Mouse (Mus musculus) ovary, postnatal 10 days (tissue): ENCODE measurements around the gene Vav1.
"Not testable (repeated sequence)": the region's sequence is repeated elsewhere in the genome, so short reads cannot be mapped to it uniquely, and the experiment has no call there.

Experiments
- DNase-seq: peaks from one replicate; pipeline ENCODE4 v3.0.0; 2022; ENCODE audit warnings: low spot score

Gene Vav1

DNA sequence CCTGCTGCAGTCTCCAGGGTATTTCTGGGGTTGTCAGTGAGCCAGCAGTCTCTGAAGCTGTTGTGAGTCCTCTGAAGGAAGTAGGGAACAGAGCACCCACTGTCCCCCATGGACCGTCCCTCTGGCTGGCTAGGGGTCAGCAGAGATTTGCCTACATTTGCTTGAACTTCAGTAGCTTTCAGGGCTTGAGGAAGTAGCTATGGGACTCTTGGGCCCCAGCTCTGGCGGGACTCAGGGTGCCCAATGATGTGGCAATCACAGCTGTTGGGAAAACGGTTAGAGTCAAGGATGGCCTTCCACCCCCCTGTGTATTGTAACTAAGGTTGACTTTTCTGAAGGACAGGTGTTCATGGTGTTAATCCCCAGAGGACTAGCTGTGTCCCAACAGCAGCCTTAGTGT, 1.5 kb downstream of the Vav1 start:
- DNase-seq, result no peak

- no peak for DNase-seq
Observed at GRCm38 (mm10) chr17:57283906-57284305, 5.0 kb downstream of the Vav1 start.

DNA sequence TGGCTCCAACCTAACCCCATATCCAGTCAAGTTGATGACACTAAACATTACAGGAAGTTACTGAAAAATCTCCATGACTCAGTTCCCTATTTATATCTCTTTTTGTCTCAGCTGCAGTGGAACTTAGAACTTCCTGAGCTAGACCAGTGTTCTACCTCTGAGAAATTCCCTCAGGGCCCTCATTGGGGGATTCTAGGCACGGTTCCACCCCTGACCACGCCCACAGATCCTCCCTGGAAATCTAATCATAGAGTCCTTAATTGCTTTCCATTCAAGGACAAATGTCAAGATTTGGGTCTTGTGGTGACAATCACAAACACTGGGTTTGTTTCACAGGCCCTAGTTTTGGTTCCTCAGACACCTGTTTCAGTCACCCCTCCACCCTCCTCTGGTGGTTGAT, 6.2 kb downstream of the Vav1 start:
- no peak for DNase-seq

GRCm38 (mm10) chr17:57286718-57287355, 7.9 kb downstream of the Vav1 start:
- no peak for DNase-seq

DNA sequence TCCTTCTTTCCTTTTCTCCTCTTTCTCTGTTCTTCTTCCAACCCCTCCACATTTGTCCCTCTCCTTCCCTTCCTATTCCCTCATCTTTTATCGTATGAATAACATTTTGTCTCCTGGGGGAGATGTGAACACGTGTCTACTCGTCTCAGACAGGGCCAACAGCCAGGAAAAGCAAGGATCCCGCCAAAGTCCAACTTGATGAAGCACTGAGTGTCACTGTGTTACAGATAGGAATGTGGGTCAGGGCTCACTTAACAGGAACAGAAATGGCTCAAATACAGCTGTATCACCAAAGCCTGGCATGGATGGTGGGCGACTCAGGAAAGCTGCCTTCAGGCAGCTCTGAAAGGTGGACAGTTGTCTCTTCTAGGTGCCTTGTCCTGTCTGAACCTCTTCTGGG, 10.4 kb downstream of the Vav1 start:
- DNase-seq, result no peak

DNA sequence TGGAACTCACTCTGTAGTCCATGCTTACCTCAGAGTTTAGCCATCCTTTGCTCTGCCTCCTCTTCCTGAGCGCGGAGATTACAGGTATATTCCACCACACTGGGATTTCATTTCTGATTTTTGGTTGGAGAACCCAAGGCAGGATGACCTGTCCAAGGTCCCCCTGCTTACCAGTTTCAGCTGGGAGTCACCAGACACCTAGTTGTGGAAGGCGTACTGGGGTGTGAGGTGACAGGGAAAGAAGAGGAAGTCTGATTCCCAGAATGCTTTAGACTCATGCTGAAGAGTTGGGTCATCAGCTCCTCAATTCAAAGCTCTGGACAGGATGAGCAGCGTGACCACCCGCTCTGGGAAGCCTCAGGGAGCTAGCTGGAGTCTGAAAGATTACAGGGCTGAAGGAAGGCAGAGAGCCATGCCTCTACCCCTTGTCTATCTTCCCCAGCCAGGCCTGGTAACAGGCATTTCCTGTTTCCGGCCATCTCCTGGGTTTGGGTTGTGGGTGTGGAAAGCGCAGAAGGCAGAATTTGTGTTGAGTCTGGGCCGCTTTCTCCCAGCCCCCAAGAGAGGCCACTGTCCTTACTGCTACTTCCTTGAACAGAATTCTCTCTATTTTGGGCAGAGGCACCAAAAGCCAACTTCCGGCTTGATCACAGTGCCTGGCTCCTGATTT, 11.2 kb downstream of the Vav1 start:
- DNase-seq, result no peak

DNA sequence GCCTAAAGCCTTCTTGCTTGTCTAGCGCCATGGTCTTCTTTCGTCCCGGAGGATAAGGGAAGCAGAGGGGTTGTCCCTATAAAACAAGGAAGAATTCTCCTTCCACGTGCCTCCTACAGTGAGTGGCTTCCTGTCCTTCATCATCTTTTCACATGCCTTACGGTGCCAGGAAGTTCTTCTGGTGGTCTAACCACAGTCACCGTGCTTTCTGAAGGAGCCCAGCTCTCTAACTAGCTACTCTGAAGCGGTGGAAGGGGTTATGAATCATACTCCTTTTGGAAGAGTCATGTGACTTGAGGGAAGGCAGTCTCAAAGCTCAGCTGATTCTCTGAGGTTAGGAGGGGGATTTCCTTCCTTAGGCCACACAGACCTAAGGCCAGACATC, 11.8 kb downstream of the Vav1 start:
- DNase-seq, result no peak

DNA sequence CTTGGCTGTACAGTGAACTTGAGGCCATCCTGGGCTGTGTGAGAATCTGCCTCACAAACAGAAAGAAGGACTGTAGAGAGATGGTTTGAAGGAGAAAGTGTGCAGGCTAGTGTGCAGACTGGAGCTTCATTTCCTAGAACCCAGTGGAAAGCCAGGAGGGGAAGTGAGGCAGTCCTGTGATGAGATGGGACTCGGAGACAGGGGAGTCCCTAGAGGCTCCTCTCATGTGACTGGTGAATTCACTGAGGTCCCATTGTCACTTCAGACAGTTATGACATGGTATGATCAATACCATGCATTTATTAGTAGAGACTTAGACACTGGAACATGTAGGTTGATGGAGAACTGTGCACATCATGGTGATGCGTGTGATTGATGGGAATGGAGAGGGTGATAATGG, 13.4 kb downstream of the Vav1 start:
- no peak for DNase-seq

- DNase-seq, result no peak
Observed at GRCm38 (mm10) chr17:57292968-57293367, 14.1 kb downstream of the Vav1 start.

DNA sequence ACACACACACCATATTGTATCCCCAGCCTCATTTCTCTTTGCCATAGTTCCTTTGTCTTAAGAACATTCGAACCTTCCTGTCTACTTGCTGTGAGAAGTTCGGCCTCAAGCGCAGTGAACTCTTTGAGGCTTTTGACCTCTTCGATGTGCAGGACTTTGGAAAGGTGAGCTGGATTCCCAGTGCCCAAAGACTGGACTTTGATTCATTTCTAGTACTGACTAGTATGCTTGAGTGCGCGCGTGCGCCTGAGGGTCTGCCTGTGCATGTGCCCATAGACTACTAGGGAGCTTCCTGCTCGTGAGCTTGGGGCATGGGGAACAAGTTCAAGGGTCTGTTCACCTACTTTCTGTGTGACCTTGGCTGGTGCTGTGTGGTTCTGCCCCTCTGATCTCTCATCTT, 17.0 kb downstream of the Vav1 start:
- no peak for DNase-seq

GRCm38 (mm10) chr17:57297040-57297439, 18.1 kb downstream of the Vav1 start:
- DNase-seq, result no peak

- DNase-seq, result no peak
Observed at GRCm38 (mm10) chr17:57305593-57305992, 26.7 kb downstream of the Vav1 start.

GRCm38 (mm10) chr17:57307074-57307473, 28.2 kb downstream of the Vav1 start:
- no peak for DNase-seq

DNA sequence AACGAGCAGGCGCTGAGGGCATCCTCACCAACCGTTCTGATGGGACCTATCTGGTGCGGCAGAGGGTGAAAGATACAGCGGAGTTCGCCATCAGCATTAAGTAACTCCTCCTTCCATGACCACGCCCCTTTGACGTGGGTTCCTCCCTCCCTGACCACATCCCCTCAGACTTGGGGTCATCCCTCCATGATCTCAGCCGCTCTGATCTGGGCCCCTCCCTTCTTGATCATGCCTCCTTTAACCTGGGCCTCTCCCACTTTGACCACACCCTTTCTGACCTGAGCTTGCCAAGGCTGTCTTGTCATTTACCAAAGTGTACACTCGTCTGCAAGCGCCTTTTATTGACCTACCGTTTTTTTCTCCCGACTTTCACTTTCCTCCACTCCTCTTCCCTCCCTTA, 32.9 kb downstream of the Vav1 start:
- DNase-seq, result no peak

- DNase-seq, result no peak
Observed at GRCm38 (mm10) chr17:57327615-57328014, 48.7 kb downstream of the Vav1 start.

DNA sequence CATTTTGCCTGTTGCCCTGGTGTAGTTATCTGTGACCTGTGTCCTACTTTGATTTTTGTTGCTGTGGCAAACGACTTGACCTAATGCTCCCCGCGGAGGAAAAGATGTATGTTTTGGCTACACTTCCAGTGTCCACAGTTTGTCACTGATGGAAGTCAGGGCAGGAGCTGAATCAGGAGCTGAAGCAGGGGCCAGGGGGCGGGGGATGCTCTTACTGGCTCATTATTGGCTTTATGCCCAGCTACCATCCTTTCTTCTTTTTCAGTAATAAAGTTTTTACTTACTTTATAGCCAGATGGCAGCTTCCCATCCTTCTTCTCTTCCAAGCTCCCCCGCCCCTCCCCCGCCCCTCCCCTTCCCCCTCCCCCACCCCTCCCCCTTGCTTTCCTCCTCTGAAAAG, 50.0 kb downstream of the Vav1 start:
- no peak for DNase-seq

- DNase-seq, result no peak
Observed at GRCm38 (mm10) chr17:57330993-57331392, 52.1 kb downstream of the Vav1 start.

DNA sequence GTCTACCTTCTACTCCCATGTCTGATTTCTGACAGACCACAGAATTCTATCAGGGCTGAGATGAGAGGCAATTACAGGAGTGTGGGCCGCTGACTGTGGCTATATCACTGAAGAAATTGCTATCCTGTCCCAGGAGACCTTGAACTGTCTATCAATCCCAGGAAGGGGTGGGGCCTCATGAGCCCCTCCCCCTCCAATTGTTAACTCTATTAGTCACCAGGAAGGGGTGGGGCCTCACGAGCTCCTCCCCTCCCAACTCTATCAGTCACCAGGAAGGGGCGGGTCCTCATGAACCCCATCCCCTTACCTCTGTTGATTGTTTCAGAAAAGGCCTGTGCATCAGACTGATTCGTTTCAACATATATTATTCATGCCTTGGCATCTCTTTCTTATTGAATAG, 53.3 kb downstream of the Vav1 start:
- DNase-seq, result no peak

GRCm38 (mm10) chr17:57334001-57334760, 55.3 kb downstream of the Vav1 start:
- DNase-seq, result no peak

GRCm38 (mm10) chr17:57334761-57335150, 55.9 kb downstream of the Vav1 start:
- peak; percentile 77 for DNase-seq

GRCm38 (mm10) chr17:57335194-57335593, 56.3 kb downstream of the Vav1 start:
- DNase-seq, result not testable (repeated sequence)

DNA sequence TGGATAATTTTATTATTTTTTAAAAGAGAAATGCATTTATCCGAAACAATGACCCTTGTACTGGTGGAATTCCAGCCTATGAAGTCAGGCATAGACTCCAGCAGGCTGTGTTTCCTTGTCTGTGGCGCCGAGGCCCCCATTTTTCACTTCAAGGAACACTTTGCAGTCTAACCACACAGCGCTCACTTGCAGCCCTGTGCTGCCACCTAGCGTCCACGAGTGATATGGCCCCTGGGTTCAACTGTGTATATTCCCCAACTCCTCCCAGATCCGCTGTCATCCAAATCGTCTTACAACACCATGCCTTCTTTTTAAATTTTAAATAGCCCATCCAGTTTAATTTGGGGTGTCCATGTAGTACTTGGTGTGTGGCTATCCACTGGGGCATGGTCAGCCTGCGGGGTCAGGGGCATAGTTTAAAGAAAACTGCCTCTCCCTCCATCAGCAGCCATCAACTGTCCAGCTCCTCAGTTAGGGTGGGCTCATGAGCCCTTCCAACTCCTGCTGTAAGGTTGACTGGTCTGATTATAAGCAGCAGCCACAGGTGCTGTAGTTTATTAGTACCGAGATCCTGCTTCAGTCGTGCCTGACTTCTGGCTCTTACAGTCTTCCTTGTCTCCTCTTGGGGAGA, 56.9 kb downstream of the Vav1 start:
- peak; percentile 68 for DNase-seq

DNA sequence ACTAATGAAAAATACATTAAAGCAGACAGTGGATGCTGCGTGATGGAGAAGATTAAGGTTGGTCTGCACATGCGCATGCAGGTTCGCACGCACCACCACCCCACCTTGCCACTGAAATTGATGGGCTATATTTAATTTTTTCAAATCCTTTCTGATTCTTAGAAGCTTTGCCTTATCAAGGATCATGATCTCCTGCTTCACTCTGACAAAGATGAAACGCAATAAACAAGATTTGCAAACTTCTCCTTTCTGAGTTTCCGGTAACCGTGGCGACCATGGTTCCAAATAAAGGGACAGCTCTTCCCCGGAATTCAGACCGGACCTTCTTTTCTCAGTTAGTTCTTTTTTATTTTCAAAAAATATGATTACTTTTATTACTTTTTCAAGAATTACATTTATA, 59.1 kb downstream of the Vav1 start:
- DNase-seq, result no peak
